Mouse (Mus musculus): ENCODE data around the gene Pde4d.

Pde4d gene

DNA sequence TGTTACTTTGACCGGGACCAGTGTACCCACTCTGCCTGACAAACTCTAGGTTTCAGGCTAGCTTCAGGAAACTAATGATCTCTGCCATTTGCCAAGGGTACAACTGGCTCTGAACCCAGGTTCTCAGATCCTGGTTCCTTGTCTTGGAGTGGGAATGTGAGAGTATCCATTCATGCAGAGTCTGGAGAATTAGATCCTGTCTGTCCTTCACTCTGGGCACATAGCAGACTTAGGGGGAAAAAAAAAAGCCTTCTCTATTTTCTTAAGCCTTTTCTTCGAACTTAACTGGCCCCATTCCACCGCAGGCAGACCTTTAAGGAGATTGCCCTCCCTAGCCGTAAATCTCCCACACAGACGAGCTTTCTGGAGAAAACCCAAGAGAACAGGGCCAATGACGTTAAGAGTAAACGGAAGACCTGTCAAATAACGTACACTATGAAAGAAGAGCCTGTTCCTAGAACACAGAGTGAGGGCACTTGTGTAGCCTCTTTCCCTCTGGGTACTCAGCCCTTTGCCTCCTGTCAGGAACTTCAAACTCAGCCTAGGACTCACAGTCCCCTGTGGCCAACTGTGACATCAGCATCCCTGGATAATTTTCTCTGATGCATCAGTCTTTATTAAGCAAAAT lies 1302.6 kb downstream of the Pde4d start:
- no peak for DNase-seq (ENCODE audit: low spot score in 2 of 2)

DNA sequence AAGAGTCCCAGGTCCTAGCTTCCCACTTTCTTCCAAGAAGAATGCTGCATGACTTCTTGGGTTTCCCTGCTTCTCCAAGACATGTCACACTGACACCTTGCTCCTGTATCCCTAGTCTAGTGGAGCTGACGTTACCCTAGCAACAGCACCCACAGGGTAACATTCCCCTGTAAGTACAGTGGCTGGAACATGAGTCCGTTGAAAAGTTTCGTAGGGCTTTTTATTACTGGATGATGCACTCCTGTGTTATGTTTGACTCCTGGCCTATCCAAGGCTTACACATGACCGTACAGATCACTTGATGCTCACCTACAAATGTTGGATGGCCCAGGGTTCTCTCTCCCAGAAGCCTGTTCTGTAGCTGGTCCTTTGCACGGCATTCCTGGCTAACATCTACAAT lies 1307.1 kb downstream of the Pde4d start:
- DNase-seq (ENCODE audit: low spot score in 2 of 2) = no peak

DNA sequence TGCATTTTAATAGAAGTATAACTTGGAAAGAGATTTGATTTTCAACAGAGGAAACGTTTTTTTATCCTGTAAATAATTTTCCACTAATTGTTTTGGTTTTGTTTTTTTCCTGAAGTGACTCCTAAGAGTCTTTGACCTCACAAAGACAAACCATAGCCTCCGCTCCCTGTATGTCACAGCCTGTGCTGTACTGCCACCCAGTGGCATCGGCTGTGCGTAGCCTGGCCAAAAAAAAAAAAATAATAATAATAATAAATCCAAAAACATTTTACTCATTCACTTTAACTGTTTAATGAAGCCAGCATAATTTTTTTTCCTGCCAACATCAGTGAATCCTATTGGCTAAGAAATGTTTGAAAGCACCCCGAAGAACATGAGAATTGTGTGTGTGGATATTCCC lies 1309.5 kb downstream of the Pde4d start:
- DNase-seq (ENCODE audit: low spot score in 2 of 2) = no peak

DNA sequence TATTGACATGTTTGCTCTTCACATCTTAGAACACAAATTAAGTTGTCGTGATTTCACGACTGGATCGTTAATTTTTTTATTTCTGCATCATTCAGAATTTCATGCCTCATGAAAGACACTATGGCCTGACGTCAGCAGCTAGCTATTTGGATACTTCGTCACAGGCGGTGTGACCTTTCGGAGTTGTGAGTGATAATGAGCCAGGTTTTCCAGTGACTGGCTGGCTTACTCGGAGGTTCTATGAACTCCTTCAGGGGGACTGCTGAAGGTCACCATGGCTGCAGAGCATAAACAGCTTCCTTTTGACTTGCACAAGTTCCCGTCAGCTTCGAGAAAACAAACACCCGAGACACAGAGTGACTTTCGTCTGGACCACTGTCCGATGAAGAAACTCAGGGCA lies 1311.3 kb downstream of the Pde4d start:
- no peak for DNase-seq (ENCODE audit: low spot score in 2 of 2)

DNA sequence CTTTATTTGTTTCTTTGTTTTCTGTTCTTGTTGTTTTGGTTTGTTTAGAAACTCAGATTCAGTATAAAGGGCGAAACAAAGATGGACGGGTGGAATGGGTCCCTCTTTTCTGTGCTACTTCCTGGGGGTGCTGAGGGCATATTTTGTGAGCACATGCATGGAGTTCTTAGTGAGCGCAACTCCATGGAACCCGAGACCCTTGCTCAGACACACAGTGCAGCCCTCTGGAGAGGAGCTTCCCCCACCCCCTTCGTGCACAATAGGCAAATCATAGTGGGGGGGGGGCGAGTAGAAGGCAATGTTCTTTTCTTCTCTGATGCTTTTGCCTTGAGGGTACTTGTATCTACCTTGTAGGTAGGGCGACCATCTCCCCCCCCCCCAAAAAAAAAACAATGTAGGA lies 1325.0 kb downstream of the Pde4d start:
- no peak for DNase-seq (ENCODE audit: low spot score in 2 of 2)

DNA sequence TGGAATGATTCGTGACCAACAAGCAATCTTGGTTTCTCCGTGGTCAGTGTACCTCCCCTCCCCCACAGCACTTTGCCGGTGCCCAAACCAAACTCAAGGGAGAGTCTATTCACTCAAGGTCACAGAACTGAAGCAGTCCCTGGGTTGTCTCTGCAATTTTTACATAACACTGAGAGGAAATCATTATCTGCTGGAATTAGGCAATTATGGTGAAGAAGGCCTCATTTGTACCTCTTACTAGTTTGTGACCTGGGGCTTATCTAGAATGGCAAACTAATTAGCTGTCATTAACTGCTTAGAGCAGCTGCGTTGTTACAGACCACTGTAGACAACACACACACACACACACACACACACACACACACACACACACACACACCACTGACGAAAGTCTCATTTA lies 1325.4 kb downstream of the Pde4d start:
- no peak for DNase-seq (ENCODE audit: low spot score in 2 of 2)

DNA sequence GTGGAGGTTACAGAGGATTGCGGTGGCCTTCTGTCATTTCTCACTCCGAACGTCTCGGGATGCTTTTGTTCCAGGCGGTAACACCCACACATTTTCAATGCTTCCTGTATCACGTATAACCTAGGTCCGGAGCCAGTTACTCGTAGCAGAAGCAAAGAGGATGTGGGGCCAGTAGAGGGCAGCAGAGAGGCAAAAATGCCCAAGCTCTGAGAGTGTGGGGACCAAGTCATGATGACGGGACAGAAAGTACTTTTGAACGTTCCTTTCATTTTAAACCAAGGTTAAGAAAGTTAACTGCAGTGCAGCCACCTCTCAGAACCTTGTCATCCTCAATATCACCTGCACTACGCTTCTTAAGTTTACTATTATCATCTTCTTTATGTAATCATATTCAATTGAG lies 1326.4 kb downstream of the Pde4d start:
- DNase-seq (ENCODE audit: low spot score in 2 of 2) = peak; percentile 80 to 82

DNA sequence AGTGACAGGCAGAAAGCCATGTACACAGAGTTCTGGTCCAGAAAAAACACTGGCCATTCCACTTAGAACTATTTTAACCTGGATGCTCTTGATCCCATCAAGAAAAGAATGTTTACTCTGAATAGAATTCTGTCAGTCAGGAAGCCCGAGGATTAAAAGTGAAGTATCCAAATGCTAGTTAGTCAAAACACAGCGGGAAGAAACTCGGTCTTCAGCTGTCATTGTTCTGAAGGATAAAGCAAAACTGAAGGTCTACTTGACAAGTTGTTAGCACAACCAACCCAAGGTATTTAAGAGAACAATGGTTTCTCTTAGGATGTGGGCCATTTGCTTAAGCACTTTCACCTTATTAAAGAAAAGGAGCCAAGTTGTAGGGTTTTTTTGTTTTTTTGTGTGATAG lies 1327.2 kb downstream of the Pde4d start:
- DNase-seq (ENCODE audit: low spot score in 2 of 2) = no peak

DNA sequence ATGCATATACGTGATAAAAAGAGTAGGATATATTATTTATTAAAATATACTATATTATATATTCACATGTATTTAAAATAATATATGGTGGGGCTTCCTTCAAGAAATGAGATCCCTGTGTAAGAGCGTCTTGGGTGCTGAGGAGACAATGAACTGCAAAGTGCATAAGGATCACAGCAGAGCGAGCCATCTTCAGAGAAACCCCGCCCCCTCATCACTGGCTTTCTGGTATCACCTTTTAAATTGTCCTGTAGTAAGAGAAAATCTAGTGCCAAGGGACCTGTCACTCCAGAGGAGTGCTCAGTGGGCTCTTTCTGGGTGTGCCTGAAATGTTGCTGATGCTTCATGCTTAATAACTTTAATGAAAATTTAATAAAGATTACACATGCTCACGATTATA lies 1327.7 kb downstream of the Pde4d start:
- no peak for DNase-seq (ENCODE audit: low spot score in 2 of 2)

DNA sequence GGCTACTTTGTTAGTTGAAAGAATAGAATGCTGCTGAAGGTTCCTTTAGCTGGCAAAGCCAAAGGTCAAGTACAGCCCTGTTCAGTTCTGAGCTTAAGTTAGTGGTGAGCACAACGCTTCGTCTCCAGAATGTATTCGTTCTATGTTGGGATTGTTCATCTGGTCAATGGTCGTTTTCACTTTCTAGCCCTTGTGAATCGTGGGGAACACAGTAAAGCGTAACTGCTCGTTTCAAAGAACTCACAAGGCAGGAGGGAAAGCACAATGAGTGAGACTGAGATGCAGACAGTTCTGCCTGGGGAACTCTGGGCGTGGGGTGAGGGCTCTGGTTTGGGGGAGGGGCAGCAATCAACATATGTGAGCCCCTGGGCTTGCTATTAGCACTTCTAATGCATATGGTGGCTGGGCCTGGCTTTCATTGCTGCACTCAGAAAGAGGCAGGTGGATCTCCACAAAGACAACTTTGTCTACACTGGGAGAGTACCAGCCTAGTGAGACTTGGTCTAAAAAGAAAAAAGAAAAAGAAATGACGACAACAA lies 1328.6 kb downstream of the Pde4d start:
- DNase-seq (ENCODE audit: low spot score in 2 of 2) = no peak

DNA sequence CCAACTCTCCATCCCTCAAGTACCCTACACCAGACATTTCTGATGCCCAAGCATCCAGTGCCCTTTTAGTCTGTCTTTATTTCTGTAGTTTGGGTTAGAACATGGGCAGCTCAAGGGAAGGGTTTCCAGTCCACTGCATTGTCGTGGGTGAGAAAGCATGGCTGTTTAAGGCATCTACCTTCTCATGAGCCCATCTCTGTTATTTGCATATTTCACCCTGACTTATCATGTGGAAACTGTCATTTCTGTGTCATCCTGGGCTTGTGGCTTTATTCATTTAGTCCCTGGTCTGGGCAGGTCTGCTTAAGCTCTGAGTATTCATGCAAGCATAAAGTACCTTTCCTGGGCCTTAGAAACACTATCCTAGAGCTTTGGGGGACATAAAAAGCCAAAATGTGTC lies 1331.7 kb downstream of the Pde4d start:
- no peak for DNase-seq (ENCODE audit: low spot score in 2 of 2)

DNA sequence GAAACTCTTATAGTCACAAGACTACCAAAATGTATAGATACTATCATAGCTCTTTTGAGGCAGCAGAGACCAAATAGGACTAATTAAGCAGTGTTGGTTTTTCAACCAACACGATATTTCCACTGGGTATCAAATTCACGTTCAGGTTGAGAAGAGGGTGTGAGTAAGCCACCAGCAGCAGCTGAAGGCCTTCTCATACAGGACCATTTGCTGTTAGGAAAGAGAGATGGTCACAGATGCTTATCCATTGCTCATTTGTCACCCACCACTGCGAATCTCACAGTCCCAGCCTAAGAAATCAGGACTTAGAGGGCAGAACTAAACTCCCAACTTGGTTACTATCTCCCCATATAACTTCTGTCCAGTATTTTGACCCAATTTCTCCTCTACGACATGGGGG lies 1338.9 kb downstream of the Pde4d start:
- no peak for DNase-seq (ENCODE audit: low spot score in 2 of 2)

DNA sequence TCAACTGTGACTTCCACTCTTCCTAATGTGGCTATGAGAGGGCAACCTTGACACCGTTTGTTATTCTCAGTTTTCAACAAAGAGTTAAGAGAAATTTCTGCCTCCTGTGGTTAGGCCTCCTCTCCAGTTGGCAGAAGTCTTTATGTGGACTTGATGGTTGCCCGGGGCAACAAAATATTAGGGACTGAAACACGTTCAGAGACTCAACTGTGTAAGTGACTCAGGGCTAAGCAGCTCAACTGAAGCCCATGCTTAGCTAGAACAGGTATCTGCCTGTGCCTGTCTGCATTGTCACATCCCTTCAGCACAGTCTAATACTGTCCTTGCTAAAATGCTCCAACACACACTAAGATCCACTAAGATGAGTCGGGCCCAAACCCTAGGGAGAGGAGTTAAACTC lies 1339.4 kb downstream of the Pde4d start:
- no peak for DNase-seq (ENCODE audit: low spot score in 2 of 2)

DNA sequence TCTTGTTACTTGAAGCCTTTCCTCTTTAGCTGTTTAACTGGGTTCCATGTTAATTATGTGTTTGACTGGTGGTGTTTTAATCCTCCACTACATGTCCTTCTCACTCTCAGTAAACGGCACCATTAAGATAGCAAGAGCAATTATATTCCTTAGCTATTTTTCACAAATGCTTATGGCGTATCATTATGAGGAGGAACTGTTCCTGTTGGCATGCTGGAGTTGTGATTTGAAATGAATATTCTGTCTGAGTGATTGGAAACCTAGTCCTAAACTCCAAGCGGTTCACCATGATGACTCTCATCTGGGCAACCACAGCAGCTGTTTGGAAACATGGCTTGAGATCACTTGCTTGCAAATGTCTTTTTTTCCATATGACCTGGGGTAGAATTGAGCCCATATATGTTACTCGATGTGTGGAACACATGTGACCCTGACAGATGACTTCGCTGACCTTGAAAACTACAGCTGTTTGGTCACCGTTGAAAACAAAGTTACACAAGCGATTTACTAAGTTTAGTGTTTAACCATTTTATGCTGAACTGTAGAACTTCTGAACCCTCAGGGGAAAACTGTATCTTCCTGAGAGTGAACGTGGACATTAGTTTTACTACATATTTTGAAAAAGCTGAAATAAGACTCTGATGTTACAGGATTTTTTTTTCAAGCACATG lies 1340.4 kb downstream of the Pde4d start:
- no peak for DNase-seq (ENCODE audit: low spot score in 2 of 2)

DNA sequence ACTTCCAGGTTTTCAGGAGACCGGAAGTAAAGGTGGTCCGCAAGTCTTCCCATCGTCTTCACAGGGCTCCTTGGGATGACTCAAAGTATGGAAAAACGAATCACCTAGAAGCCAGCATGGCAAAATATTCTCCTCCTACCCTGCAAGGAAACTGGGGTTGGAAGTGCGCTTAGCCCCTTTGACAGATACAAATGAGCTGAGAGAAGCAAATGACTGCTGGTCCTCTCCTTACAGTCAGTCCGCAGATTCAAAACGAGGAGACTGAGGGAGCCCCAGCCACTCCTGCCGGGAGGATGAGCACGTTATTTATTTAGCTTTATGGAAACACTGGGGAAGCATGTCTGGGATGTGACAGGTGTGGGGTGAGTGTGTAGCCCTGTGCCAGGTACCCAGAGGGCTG lies 1344.2 kb downstream of the Pde4d start:
- no peak for DNase-seq (ENCODE audit: low spot score in 2 of 2)

DNA sequence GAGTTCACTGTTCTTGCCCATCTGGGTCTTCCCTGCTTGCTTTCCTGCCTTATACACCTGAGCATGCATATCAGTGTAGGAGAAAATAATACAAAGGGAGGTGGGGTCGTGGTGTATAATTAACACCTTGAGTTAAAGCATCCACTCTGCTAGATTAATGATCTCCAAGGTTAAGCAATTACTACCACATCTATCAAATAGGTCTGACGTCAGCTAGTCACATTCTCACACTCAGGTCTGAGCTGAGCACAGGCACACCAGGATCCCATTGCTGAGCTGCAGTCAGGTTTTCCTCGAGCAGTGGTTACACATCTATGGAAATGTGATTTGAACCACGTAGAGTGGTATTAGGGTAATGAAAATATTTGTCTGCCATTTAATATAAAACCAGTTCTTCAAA lies 1348.9 kb downstream of the Pde4d start:
- DNase-seq (ENCODE audit: low spot score in 2 of 2) = no peak

DNA sequence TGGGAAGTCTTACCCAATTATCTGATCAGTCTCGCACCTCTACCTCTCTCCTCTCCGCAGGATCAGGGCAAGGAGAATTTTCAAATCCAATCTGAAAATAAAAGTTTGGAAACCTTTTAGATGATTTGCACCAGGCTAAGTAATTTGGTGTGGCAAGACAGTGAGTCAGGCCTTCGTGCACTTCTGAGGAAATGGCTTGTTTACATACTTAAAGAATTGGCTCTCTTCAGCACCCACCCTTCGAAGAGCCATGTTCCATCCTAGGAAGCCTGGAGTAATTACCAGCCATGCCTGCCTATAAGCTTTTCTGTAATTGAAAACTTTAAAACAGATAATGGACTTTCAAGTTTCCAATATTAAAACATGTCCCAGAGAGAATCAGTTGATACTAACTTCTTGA lies 1352.5 kb downstream of the Pde4d start:
- no peak for DNase-seq (ENCODE audit: low spot score in 2 of 2)

DNA sequence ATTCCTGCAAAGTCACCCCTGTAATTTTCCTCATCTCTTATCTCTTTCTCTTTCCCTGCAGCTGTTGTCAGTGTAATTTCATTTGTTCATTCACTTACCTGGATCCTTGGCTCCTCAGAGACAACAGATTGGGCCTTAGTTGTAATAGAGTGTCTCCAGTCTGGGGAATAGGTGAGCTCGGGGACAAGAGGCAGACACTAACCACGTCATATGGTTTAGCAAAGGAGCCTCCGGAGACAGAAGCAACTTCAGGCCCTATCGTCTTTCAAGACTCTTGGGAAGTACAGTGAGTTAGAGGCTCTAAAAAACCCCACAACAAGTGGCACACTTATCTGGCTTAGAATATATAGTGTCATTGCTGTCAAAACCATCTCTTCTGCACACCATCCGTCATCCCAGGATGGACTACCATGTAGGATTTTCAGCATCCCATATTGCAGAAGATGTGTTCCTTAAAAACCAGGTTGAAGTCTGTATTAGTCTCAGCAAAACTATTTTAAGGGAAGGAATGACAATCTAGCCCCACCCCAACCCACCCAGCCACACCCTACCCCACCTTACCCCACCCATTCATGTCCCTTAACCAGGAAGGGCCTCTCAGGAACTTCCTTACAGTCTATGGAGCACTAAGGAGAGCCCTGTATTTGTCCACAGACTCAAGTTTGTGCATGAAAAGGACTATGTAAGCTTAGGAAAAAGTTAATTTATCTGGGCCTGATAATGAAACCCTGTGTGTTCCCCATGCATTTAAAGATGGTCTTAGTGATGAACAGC lies 1356.6 kb downstream of the Pde4d start:
- no peak for DNase-seq (ENCODE audit: low spot score in 2 of 2)

DNA sequence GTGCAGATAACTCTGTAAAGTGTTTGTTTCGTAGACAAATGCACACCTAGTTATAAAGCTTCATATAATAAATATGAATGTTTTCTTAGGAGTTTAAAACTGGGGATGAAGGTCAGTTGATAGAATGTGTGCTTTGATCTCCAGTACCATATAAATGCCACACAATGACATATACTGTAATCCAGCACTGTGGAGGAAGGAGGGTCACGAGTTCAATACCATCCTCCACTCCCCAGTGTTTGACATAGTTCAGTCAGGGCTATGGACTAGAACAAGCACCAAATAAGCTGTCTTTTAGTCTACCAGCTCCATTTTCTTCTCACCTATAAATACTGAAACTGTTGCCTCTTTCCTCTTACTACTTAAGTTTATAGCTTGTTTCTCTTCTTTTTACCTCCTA lies 1357.3 kb downstream of the Pde4d start:
- no peak for DNase-seq (ENCODE audit: low spot score in 2 of 2)

DNA sequence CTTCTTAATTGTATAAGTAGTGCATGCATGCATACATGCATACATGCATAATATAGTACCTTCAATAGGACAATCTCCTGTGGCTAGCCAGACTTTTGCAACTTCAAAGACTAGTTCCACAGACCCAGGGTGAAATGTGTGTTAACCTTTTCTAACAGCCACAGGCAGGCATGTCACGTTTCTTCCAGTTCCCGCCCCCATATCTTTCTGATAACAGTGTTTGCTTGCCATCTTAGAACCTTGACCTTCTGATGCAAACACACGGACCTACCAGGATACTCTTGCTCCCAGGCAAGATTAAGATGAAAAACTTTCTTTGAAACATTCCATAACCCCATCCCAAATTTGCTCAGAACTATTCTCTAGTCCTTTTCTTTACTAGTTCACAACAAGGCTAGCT lies 1357.7 kb downstream of the Pde4d start:
- DNase-seq (ENCODE audit: low spot score in 2 of 2) = no peak

DNA sequence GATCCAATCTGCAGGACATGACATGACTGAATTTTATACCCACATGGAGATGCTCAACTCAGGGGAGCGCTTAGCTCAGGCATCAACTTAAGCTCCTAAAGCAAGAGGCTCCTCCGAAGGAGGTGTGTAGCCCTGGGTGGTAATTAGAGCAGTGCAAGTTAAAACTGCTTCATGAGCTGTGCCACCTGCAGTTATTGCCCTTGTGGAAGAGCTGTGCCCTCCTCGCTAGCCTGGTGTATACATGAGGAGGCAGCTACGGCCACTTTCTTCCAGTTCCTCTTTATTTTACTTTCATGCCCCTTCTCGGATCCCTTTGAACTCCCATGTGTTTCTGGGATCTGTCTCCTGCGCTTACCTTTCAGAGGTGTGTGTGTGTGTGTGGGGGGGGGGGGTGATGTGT lies 1358.3 kb downstream of the Pde4d start:
- no peak for DNase-seq (ENCODE audit: low spot score in 2 of 2)

DNA sequence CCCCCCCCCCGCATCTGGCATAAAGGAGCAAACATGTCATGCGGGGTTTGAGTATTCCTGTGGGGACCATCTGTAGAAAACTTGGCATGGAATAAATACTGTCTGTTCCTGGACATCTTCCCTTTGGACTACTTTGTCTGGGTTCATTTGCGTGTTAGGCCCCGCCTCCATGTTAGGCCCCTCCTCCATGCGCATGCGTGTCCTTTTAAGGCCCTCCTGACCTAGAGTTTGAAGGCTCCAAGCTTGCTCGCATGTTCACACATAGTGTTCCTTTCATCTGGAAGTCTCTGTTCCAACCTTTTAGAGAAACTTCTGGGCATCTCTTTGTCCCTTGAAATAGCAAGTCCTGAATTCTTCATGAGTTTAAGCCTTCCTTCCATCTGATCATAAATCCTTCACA lies 1359.2 kb downstream of the Pde4d start:
- no peak for DNase-seq (ENCODE audit: low spot score in 2 of 2)

DNA sequence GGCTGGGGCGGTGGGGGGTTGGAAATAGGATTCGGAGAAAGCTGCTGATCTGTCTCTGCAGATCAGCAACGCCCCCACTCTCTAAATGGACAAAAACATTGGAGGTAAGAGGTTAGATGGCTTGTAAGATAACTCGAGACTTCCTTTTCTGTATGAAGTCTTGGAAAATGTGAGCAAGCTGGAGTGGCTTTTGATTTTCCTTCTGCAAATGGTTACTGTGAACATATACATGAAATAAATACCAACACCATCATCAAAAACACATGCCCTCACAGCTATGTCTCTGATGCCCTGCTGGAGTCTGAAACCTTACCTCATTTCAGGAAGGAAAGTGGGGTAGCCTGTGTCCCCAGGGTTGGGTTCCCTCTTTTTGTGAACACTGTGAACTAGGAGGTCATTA lies 1359.9 kb downstream of the Pde4d start:
- DNase-seq (ENCODE audit: low spot score in 2 of 2) = no peak

Measured in right cerebral cortex, postnatal 36 days (tissue).